Mouse (Mus musculus): ENCODE results near the gene Vmn1r210. TPM values are rescaled to one million over a fixed set of nuclear protein-coding genes. Genes with fewer than 3 reads are reported as not detected.
"Not testable (repeated sequence)": the region's sequence is repeated elsewhere in the genome, so short reads cannot be mapped to it uniquely, and the experiment has no call there.

Vmn1r210 gene
- not detected for total RNA-seq (2021)
- long read RNA-seq, experiment 1 = 0 reads
- long read RNA-seq, experiment 2 = 0 reads

GRCm38 (mm10) chr13:22831248-22831647, at the start of gene Vmn1r210:
Vmn1r210 (minus strand) TSS chr13:22831348.
- DNase-seq = no peak

- DNase-seq = no peak
These were observed 48.1 kb upstream of the Vmn1r210 start for GRCm38 (mm10) chr13:22879257-22879656.

GRCm38 (mm10) chr13:22857461-22857860, 26.3 kb upstream of the Vmn1r210 start, which contains the start of gene Vmn1r211:
Vmn1r211 (minus strand) TSS chr13:22857561.
- no peak for DNase-seq

- no peak for DNase-seq
These were observed 23.6 kb upstream of the Vmn1r210 start for GRCm38 (mm10) chr13:22854760-22855159.

- no peak for DNase-seq
These were observed 15.7 kb upstream of the Vmn1r210 start for GRCm38 (mm10) chr13:22846798-22847197.

GRCm38 (mm10) chr13:22844304-22844703, 13.2 kb upstream of the Vmn1r210 start:
- DNase-seq = not testable (repeated sequence)

GRCm38 (mm10) chr13:22829395-22829794, 1.8 kb downstream of the Vmn1r210 start:
- not testable (repeated sequence) for DNase-seq

- DNase-seq = not testable (repeated sequence)
These were observed 9.5 kb downstream of the Vmn1r210 start for GRCm38 (mm10) chr13:22821601-22822000.

- DNase-seq = not testable (repeated sequence)
These were observed 21.6 kb downstream of the Vmn1r210 start, which contains the start of gene Vmn1r209 for GRCm38 (mm10) chr13:22809582-22809981. Vmn1r209 (minus strand) TSS chr13:22809682.

- DNase-seq = not testable (repeated sequence)
These were observed 43.1 kb downstream of the Vmn1r210 start for GRCm38 (mm10) chr13:22788096-22788495.

GRCm38 (mm10) chr13:22784159-22784558, 47.0 kb downstream of the Vmn1r210 start:
- not testable (repeated sequence) for DNase-seq

GRCm38 (mm10) chr13:22777300-22777699, 53.8 kb downstream of the Vmn1r210 start, which contains the start of gene Vmn1r208:
Vmn1r208 (minus strand) TSS chr13:22777400.
- not testable (repeated sequence) for DNase-seq

Other genes with a start within 250 kb of the Vmn1r210 start
- gene Vmn1r205, start 238.3 kb downstream of the Vmn1r210 start, total RNA-seq (2021) = not detected
- gene Vmn1r206, start 207.1 kb downstream of the Vmn1r210 start, total RNA-seq (2021) = not detected
- not detected for gene Vmn1r207-ps, start 101.7 kb downstream of the Vmn1r210 start, total RNA-seq (2021)
- not detected for gene Vmn1r208, start 53.9 kb downstream of the Vmn1r210 start, total RNA-seq (2021)
- not detected for gene Vmn1r209, start 21.7 kb downstream of the Vmn1r210 start, total RNA-seq (2021)
- not detected for gene Vmn1r211, start 26.2 kb upstream of the Vmn1r210 start, total RNA-seq (2021)
- not detected for gene Vmn1r212, start 52.9 kb upstream of the Vmn1r210 start, total RNA-seq (2021)
- gene Vmn1r213, start 176.3 kb upstream of the Vmn1r210 start, total RNA-seq (2021) = not detected
- not detected for gene Vmn1r214, start 199.1 kb upstream of the Vmn1r210 start, total RNA-seq (2021)
- gene Vmn1r215, start 236.7 kb upstream of the Vmn1r210 start, total RNA-seq (2021) = not detected

Data from heart, adult 18-20 months (tissue).